Mouse (Mus musculus) heart, adult 11 months (tissue): ENCODE data around the gene Supt20.
"Not testable (repeated sequence)": the region's sequence is repeated elsewhere in the genome, so short reads cannot be mapped to it uniquely, and the experiment has no call there.

Experiments
- DNase-seq: peaks from one replicate; pipeline ENCODE4 v3.0.0; 2022

Gene Supt20

GRCm38 (mm10) chr3:54757446-54757845 lies 64.8 kb downstream of the Supt20 start:
- no peak for DNase-seq

- DNase-seq = no peak
Measured at GRCm38 (mm10) chr3:54759211-54759610, 66.6 kb downstream of the Supt20 start.

GRCm38 (mm10) chr3:54760321-54761115 lies 67.9 kb downstream of the Supt20 start:
- DNase-seq = no peak

GRCm38 (mm10) chr3:54761258-54761657 lies 68.7 kb downstream of the Supt20 start:
- no peak for DNase-seq

GRCm38 (mm10) chr3:54764418-54764817 lies 71.8 kb downstream of the Supt20 start:
- DNase-seq = peak; percentile 95

- not testable (repeated sequence) for DNase-seq
Measured at GRCm38 (mm10) chr3:54765521-54765920, 72.9 kb downstream of the Supt20 start.

- no peak for DNase-seq
Measured at GRCm38 (mm10) chr3:54766034-54766433, 73.4 kb downstream of the Supt20 start.

- no peak for DNase-seq
Measured at GRCm38 (mm10) chr3:54766811-54767210, 74.2 kb downstream of the Supt20 start.

GRCm38 (mm10) chr3:54768592-54768991 lies 76.0 kb downstream of the Supt20 start:
- DNase-seq = no peak

GRCm38 (mm10) chr3:54769349-54770275 lies 77.0 kb downstream of the Supt20 start:
- DNase-seq = no peak

GRCm38 (mm10) chr3:54773613-54774012 lies 81.0 kb downstream of the Supt20 start:
- DNase-seq = no peak

GRCm38 (mm10) chr3:54775989-54776631 lies 83.5 kb downstream of the Supt20 start:
- no peak for DNase-seq
